Mouse (Mus musculus): Measurements from ENCODE around the gene Bloc1s1. TPM values are rescaled to one million over a fixed set of nuclear protein-coding genes. Genes with fewer than 3 reads are reported as not detected.

Bloc1s1 gene
- total RNA-seq, 1 experiment = 90.0 TPM

DNA sequence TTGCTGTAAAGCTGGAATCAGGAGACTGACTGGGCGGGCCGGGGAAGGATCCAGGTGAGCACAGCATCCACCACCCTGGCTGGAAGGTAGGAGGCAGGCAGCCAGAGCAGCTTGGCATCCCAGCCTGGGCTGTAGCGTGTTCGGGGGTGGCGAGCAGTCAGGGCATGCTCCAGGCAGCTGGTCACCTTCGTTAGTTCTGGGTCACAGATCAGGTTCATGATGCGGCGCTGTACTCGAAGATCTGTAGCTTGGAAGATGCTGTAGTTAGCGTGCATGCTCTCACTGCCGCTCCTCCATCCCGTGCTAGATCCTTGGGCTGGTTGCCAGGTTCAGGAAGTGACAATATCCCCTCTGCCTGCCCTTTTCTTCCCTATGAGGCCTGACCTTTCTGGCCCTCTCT lies 10.1 kb downstream of the Bloc1s1 start:
- Histone ChIP-seq H3K4me3 (ENCODE audit: insufficient read depth in 1 of 2, low read depth in 1 of 2, low read length in 2 of 2, poor library complexity in 1 of 2, severe bottlenecking in 1 of 2) (no peak overlapping the region), H3K4me1 (ENCODE audit: control insufficient read depth in 2 of 2, insufficient read depth in 2 of 2, low read length in 2 of 2, poor library complexity in 1 of 2) (peaks cover 0 to 12% of the 10 kb centered on the region in 2 experiments; a peak in 2 of 4 replicates), H3K36me3 (ENCODE audit: control insufficient read depth, insufficient read depth, low read length, poor library complexity, severe bottlenecking) (peaks cover 31% of the 10 kb centered on the region), H3K27ac (ENCODE audit: insufficient read depth, low read depth, low read length, poor library complexity, severe bottlenecking) (no peak overlapping the region), H3K9ac (ENCODE audit: insufficient read depth, low read depth, low read length, poor library complexity, severe bottlenecking) (no peak overlapping the region), H3K9me3 (ENCODE audit: control insufficient read depth, insufficient read depth, low read depth, low read length) (no peaks in the 10 kb centered on the region)
- in situ Hi-C loops (cut with MboI; ENCODE audit: low sequenced_read_pairs in 2 of 2, unreplicated experiment in 2 of 2) = no loop called here
- TF ChIP-seq HCFC1 (IDR thresholded peaks at IDR 0.05; ENCODE audit: borderline replicate concordance, insufficient read depth, low read length) (no peak), CHD2 (IDR thresholded peaks at IDR 0.05; ENCODE audit: low read depth, low read length) (no peak), MAFK (IDR thresholded peaks at IDR 0.05; ENCODE audit: insufficient read depth, low read depth, low read length) (no peak)
- no peak for DNase-seq (ENCODE audit: low read depth, low spot score)

DNA sequence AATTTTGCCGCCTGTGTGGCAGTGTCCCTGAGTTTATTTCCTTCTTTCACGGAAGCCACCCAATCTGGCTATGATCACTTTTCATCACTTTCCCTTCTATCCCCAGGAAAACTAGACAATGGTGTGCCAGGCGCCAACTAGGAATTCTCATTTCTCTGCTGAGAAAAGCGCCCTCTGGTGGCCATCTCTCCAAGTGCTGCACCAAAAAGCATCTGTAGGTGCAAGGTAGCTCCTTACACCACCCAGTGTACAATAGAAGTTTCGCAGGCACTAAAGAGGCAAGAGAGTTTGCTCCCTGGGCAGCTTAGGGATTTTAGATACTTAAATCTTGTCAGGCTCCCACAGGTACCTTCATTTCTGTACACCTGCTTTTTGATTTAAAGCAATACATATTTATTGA lies 10.6 kb downstream of the Bloc1s1 start:
- Histone ChIP-seq H3K27ac (ENCODE audit: insufficient read depth, low read depth, low read length, poor library complexity, severe bottlenecking) (no peak overlapping the region), H3K4me3 (ENCODE audit: insufficient read depth in 1 of 2, low read depth in 1 of 2, low read length in 2 of 2, poor library complexity in 1 of 2, severe bottlenecking in 1 of 2) (no peak overlapping the region), H3K9me3 (ENCODE audit: control insufficient read depth, insufficient read depth, low read depth, low read length) (no peaks in the 10 kb centered on the region), H3K4me1 (ENCODE audit: control insufficient read depth in 2 of 2, insufficient read depth in 2 of 2, low read length in 2 of 2, poor library complexity in 1 of 2) (peaks cover 0 to 12% of the 10 kb centered on the region in 2 experiments; a peak in 2 of 4 replicates), H3K9ac (ENCODE audit: insufficient read depth, low read depth, low read length, poor library complexity, severe bottlenecking) (no peak overlapping the region), H3K36me3 (ENCODE audit: control insufficient read depth, insufficient read depth, low read length, poor library complexity, severe bottlenecking) (peaks cover 31% of the 10 kb centered on the region)
- DNase-seq (ENCODE audit: low read depth, low spot score) = peak; percentile 90
- in situ Hi-C loops (cut with MboI; ENCODE audit: low sequenced_read_pairs in 2 of 2, unreplicated experiment in 2 of 2) = no loop called here
- TF ChIP-seq ZNF384 (IDR thresholded peaks at IDR 0.05; ENCODE audit: low read depth, low read length) = no peak
- TF ChIP-seq CHD2 (IDR thresholded peaks at IDR 0.05; ENCODE audit: low read depth, low read length) = no peak
- TF ChIP-seq HCFC1 (IDR thresholded peaks at IDR 0.05; ENCODE audit: borderline replicate concordance, insufficient read depth, low read length) = no peak
- no peak for TF ChIP-seq MAFK (IDR thresholded peaks at IDR 0.05; ENCODE audit: insufficient read depth, low read depth, low read length)
- no peak; the same call in 1 of the 2 replicates for TF ChIP-seq ZC3H11A (IDR thresholded peaks at IDR 0.05; ENCODE audit: borderline replicate concordance, low read depth, low read length)

DNA sequence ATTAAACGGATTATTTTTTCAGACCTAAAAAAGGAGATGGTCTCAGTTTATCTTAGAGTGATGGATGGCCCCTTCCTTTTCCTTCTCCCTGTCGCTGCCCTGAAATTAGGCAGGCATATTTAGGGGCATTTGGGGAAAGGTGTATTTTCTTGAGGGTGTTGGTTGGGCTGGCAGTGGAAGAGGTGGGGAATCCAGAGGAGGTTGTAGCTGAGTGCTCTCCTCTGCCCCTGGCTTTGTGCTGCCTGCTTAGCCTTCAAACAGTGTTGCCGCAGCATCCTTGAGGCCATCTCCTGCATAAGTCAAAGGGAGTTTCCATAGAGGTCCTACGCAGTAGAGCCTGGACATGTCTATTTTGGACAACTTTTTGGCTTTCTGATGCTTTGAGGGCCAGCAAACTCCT lies 11.0 kb downstream of the Bloc1s1 start:
- Histone ChIP-seq H3K4me1 (ENCODE audit: control insufficient read depth in 2 of 2, insufficient read depth in 2 of 2, low read length in 2 of 2, poor library complexity in 1 of 2) (peaks cover 0 to 12% of the 10 kb centered on the region in 2 experiments; a peak in 2 of 4 replicates), H3K9ac (ENCODE audit: insufficient read depth, low read depth, low read length, poor library complexity, severe bottlenecking) (no peak overlapping the region), H3K27ac (ENCODE audit: insufficient read depth, low read depth, low read length, poor library complexity, severe bottlenecking) (no peak overlapping the region), H3K4me3 (ENCODE audit: insufficient read depth in 1 of 2, low read depth in 1 of 2, low read length in 2 of 2, poor library complexity in 1 of 2, severe bottlenecking in 1 of 2) (no peak overlapping the region), H3K9me3 (ENCODE audit: control insufficient read depth, insufficient read depth, low read depth, low read length) (no peaks in the 10 kb centered on the region), H3K36me3 (ENCODE audit: control insufficient read depth, insufficient read depth, low read length, poor library complexity, severe bottlenecking) (peaks cover 30% of the 10 kb centered on the region)
- no peak for DNase-seq (ENCODE audit: low read depth, low spot score)
- in situ Hi-C loops (cut with MboI; ENCODE audit: low sequenced_read_pairs in 2 of 2, unreplicated experiment in 2 of 2) = no loop called here
- TF ChIP-seq ZNF384 (IDR thresholded peaks at IDR 0.05; ENCODE audit: low read depth, low read length) (no peak), HCFC1 (IDR thresholded peaks at IDR 0.05; ENCODE audit: borderline replicate concordance, insufficient read depth, low read length) (no peak), CHD2 (IDR thresholded peaks at IDR 0.05; ENCODE audit: low read depth, low read length) (no peak), MAFK (IDR thresholded peaks at IDR 0.05; ENCODE audit: insufficient read depth, low read depth, low read length) (no peak), ZC3H11A (IDR thresholded peaks at IDR 0.05; ENCODE audit: borderline replicate concordance, low read depth, low read length) (no peak)

DNA sequence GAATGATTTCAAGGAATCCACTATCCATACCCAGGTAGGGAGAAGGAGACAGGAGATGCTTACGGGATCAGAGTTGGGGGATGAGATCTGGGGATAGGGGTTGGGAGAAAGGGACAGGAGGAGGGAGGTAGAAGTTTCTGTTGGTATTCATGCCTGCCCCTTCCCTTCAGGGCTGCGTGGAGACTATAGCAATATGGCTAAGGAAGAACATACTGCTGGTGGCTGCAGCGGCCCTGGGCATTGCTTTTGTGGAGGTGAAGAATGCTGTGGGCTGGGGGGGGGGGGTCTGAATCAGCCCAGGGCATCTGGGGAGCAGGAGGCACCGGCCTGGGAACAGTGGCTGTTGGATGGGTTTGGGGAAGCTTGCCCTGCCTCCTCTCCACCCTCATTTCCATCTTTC lies 11.6 kb downstream of the Bloc1s1 start:
- Histone ChIP-seq H3K9ac (ENCODE audit: insufficient read depth, low read depth, low read length, poor library complexity, severe bottlenecking) (no peak overlapping the region), H3K9me3 (ENCODE audit: control insufficient read depth, insufficient read depth, low read depth, low read length) (no peaks in the 10 kb centered on the region), H3K27ac (ENCODE audit: insufficient read depth, low read depth, low read length, poor library complexity, severe bottlenecking) (no peak overlapping the region), H3K36me3 (ENCODE audit: control insufficient read depth, insufficient read depth, low read length, poor library complexity, severe bottlenecking) (peaks cover 25% of the 10 kb centered on the region), H3K4me1 (ENCODE audit: control insufficient read depth in 2 of 2, insufficient read depth in 2 of 2, low read length in 2 of 2, poor library complexity in 1 of 2) (peaks cover 0 to 12% of the 10 kb centered on the region in 2 experiments; a peak in 2 of 4 replicates), H3K4me3 (ENCODE audit: insufficient read depth in 1 of 2, low read depth in 1 of 2, low read length in 2 of 2, poor library complexity in 1 of 2, severe bottlenecking in 1 of 2) (no peak overlapping the region)
- no peak for DNase-seq (ENCODE audit: low read depth, low spot score)
- TF ChIP-seq ZNF384 (IDR thresholded peaks at IDR 0.05; ENCODE audit: low read depth, low read length) (no peak), HCFC1 (IDR thresholded peaks at IDR 0.05; ENCODE audit: borderline replicate concordance, insufficient read depth, low read length) (no peak), ZC3H11A (IDR thresholded peaks at IDR 0.05; ENCODE audit: borderline replicate concordance, low read depth, low read length) (no peak), CHD2 (IDR thresholded peaks at IDR 0.05; ENCODE audit: low read depth, low read length) (no peak), MAFK (IDR thresholded peaks at IDR 0.05; ENCODE audit: insufficient read depth, low read depth, low read length) (no peak)
- in situ Hi-C loops (cut with MboI; ENCODE audit: low sequenced_read_pairs in 2 of 2, unreplicated experiment in 2 of 2) = no loop called here

DNA sequence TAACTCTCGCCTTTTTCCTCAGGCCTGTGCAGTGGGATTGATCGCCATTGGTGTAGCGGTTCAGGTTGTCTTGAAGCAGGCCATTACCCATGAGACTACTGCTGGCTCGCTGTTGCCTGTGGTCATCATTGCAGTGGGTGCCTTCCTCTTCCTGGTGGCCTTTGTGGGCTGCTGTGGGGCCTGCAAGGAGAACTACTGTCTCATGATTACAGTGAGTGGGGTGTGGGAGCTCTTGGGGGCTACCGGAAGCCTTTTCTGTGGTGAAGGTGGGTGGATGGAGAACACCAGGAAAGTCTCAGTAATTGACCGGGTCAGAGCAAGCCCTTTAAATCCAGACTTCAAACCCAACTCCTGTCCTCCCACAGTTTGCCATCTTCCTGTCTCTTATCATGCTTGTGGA lies 12.4 kb downstream of the Bloc1s1 start:
- H3K36me3 ChIP-seq (ENCODE audit: control insufficient read depth, insufficient read depth, low read length, poor library complexity, severe bottlenecking) = peaks cover 21% of the 10 kb centered on the region
- H3K9ac ChIP-seq (ENCODE audit: insufficient read depth, low read depth, low read length, poor library complexity, severe bottlenecking) = peak overlapping the region; percentile 97; the same call in 1 of the 2 replicates
- H3K27ac ChIP-seq (ENCODE audit: insufficient read depth, low read depth, low read length, poor library complexity, severe bottlenecking) = no peak overlapping the region
- in situ Hi-C loops (cut with MboI; ENCODE audit: low sequenced_read_pairs in 2 of 2, unreplicated experiment in 2 of 2) = no loop called here
- peak overlapping the region in 1 of 2 experiments; percentile 96; a peak in 2 of 4 replicates for H3K4me3 ChIP-seq (ENCODE audit: insufficient read depth in 1 of 2, low read depth in 1 of 2, low read length in 2 of 2, poor library complexity in 1 of 2, severe bottlenecking in 1 of 2)
- no peaks in the 10 kb centered on the region for H3K9me3 ChIP-seq (ENCODE audit: control insufficient read depth, insufficient read depth, low read depth, low read length)
- no peak for DNase-seq (ENCODE audit: low read depth, low spot score)
- peaks cover 0 to 12% of the 10 kb centered on the region in 2 experiments; a peak in 2 of 4 replicates for H3K4me1 ChIP-seq (ENCODE audit: control insufficient read depth in 2 of 2, insufficient read depth in 2 of 2, low read length in 2 of 2, poor library complexity in 1 of 2)
- TF ChIP-seq ZC3H11A (IDR thresholded peaks at IDR 0.05; ENCODE audit: borderline replicate concordance, low read depth, low read length) (no peak), CHD2 (IDR thresholded peaks at IDR 0.05; ENCODE audit: low read depth, low read length) (no peak), HCFC1 (IDR thresholded peaks at IDR 0.05; ENCODE audit: borderline replicate concordance, insufficient read depth, low read length) (no peak)

Data from ES-E14 (cell line).